Mouse (Mus musculus): ENCODE data around the gene Rgs2.

Rgs2 gene

DNA sequence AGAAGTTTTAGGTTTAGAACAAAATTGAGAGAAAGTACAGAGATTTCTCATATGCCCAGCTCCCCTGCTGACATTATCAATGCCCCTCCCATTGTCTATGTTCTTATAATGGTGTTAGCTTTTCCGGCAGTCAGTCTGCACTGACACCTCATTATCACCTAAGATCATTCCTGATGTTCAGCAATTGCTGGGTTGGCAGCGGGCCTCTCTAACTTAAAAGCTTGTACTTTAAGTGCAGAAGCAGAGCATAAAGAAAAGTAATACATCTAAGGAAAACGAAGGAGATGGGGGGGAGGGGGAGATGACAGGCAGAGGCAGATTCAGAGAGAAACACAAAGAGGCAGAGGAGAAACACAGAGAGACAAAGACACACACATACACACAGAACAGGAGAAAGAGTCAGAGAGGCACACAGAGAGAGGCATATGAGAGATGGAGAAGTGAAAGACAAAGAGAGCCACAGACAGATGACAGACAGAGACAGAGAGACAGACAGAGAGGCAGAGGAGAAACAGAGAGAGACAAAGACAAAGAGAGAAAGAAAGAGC lies 21.1 kb downstream of the Rgs2 start:
- no peak for DNase-seq (ENCODE audit: low read depth)

DNA sequence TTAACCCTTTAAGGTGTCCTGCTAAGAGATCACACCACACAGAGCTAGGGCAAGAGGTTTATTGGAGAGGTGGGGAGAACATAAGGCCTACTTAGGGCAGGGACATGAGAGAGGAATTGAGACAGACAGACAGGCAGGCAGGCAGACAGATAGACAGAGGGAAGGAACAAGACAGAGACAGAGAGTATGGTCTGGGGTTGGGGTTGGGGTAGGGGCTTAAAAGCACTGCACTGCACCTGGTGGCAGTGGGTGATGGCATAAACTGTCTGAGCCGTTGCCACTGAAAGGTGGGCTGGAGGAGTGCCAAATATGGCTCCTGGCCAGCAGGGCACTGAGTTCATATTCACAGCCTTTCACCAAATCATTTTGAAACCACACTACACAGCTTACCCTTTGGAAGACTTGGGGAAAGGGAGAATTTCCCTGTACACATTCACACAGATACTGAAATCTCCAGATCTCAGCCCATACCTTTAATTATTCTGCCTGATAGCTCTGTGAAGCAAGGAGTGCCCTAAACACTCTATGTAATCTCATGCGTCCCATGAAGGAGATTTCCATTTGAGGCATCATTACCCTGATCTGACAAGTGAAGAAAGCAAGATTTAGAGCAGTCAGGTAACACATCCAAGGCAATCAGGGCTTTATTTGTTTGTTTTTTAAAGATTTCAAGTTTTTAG lies 21.7 kb downstream of the Rgs2 start:
- DNase-seq (ENCODE audit: low read depth), result no peak

DNA sequence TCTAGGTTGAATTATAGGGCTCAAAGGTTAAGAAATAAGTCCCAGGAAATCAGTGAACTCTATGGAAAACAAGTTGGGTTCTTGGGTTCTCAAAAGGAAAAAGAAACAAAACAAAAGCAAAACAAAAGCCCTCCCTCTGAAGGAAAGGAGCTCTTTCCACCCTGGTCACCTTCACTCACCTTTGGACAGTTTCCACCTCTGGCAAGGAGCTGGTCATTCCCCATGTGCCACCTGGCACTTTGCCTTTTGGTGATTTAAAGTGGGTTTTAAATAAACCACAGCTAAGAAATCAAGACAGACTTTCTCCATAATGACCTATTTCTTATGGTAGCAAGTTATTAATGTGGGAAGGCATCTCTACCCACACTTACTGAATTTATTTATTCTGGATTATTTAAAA lies 23.1 kb downstream of the Rgs2 start:
- no peak for DNase-seq (ENCODE audit: low read depth)

DNA sequence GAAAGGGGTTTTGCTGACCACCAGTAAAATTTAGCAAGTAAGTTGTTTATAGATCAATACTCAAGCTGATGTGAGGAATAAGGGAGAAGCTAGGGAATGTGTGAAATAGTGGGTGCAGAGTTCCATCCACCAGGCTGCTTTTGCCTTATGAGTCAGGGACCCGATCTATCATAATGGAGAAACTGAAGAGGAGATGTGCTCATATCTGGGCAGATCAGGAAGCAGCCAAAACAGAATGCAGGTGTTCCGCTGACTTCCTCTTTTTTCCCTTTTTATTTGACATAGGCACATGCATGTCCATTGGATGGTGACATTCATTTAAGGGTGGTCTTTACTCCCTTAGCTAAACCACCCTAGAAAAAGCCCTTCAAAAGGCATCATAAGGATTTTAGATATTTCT lies 29.3 kb downstream of the Rgs2 start:
- DNase-seq (ENCODE audit: low read depth), result no peak

DNA sequence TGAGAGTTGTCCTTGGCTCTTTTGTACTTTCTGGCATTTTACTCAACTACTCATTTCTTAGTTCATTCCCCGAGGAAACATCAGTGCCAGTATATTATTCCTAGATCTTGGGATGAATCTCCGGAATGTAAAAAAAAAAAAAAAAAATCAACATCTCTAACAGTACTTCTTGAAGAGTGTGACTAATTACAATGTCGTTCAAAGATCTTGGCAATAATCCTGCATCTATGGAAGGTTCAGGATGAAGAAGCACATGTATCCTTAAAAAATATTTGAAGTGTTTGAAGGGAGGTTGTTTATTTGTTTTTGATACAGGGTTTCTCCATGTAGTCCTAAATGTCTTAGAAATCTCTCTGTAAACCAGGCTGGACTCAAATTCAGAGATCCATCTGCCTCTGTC lies 41.7 kb downstream of the Rgs2 start:
- no peak for DNase-seq (ENCODE audit: low read depth)

DNA sequence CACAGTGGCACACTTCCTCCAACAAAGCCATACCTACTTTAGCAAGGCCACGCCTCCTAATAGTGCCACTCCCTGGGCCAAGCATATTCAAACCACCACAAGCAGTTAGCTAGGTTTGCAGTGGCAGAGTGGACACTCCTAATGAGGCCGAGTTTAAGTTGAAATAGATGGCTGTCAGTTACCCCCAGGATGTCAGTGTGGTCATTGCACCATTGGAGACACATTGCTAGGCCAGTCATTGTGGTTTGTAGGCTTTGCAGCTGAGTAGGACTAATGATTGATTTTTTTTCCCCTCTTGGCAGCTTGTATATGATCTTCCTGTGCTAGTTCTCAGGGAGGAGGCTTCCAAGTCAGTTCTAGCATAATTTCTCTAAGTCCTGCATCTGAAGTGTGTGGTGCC lies 43.6 kb downstream of the Rgs2 start:
- no peak for DNase-seq (ENCODE audit: low read depth)

DNA sequence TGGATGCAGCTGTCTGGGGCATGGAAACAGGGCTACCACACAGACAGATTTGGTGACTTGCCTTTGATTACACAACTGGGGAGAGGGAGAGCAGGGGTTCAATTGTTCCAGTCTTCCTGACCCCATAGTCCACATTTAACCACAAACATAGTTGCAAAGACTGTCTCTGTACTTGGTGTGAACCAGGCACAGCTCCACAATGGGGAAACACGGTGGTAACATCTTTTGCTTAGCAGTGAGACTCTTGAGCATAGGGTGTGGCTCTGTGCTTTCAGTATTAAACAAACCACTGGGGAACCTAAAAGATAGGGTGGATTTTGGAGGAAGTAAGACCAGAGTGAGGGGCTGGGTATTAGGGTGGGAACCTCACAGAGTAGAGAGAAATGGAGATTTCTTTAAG lies 47.9 kb downstream of the Rgs2 start:
- no peak for DNase-seq (ENCODE audit: low read depth)

DNA sequence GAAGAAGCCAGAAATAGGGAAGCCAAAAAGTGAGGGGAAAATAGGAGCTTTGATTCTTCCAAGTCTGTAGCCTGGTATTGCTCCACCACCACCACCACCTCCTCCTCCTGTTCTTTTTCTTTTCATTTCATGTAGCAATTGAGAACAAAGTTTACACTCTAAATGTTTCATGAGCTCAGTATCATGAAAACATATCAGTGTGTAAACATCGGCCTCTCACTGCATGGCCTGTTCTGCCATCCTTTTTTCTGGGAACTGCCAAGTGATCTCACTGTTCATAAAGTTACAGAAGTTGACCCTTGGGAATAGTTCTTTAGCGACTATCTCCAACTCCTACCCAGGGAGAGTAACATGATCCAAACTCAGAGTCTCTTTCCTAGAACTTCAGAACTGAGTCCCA lies 51.1 kb downstream of the Rgs2 start:
- no peak for DNase-seq (ENCODE audit: low read depth)
